Mouse (Mus musculus): ENCODE data around the gene Wdr6. TPM values are rescaled to one million over a fixed set of nuclear protein-coding genes. Genes with fewer than 3 reads are reported as not detected.
"Not testable (repeated sequence)": the region's sequence is repeated elsewhere in the genome, so short reads cannot be mapped to it uniquely, and the experiment has no call there.

The Wdr6 gene
- 36.0 and 44.4 TPM in 2 replicates for polyA plus RNA-seq (2012; rRNA removed)

GRCm38 (mm10) chr9:108578545-108579343 lies at the start of gene Wdr6:
TSS of gene Wdr6 (minus strand) at chr9:108578739.
- peak; percentile 85 to 92 for DNase-seq (ENCODE audit: low read depth in 1 of 2, low spot score in 2 of 2)
- peak within 1 kb of the TSS; percentile 88 for H3K27ac ChIP-seq (ENCODE audit: insufficient read depth, low read length)
- peak within 1 kb of the TSS; percentile 96 for H3K4me3 ChIP-seq (ENCODE audit: extremely low read depth, insufficient read depth, insufficient read length)
- H3K27me3 ChIP-seq (ENCODE audit: control insufficient read depth, insufficient read depth, low read length), result no peaks in the 10 kb centered on the region
- no peak for TF ChIP-seq CTCF (IDR thresholded peaks at IDR 0.05; ENCODE audit: extremely low read depth, insufficient read depth, insufficient read length, insufficient replicate concordance)
- TF ChIP-seq POLR2A (IDR thresholded peaks at IDR 0.05; ENCODE audit: low read depth, low read length), result peak; percentile 48; the same call in 1 of the 2 replicates
- peaks cover 3% of the 10 kb centered on the region; the same call in 1 of the 2 replicates for H3K4me1 ChIP-seq (ENCODE audit: control insufficient read depth, insufficient read depth, insufficient read length)
- WGBS, result 9% methylated on average over 51 of the region's 51 CpGs
- H3K36me3 ChIP-seq (ENCODE audit: control insufficient read depth, insufficient read depth, low read length), result peaks cover 4% of the 10 kb centered on the region; the same call in 1 of the 2 replicates

GRCm38 (mm10) chr9:108628141-108628540 lies 49.6 kb upstream of the Wdr6 start:
- peaks cover 11% of the 10 kb centered on the region for H3K36me3 ChIP-seq (ENCODE audit: control insufficient read depth, insufficient read depth, low read length)
- TF ChIP-seq POLR2A (IDR thresholded peaks at IDR 0.05; ENCODE audit: low read depth, low read length) (no peak), CTCF (IDR thresholded peaks at IDR 0.05; ENCODE audit: extremely low read depth, insufficient read depth, insufficient read length, insufficient replicate concordance) (no peak)
- WGBS, result 52% methylated on average over 4 of the region's 4 CpGs
- no peak for DNase-seq (ENCODE audit: low read depth in 1 of 2, low spot score in 2 of 2)
- no peak overlapping the region for H3K4me3 ChIP-seq (ENCODE audit: extremely low read depth, insufficient read depth, insufficient read length)
- H3K27me3 ChIP-seq (ENCODE audit: control insufficient read depth, insufficient read depth, low read length), result no peaks in the 10 kb centered on the region
- no peak overlapping the region for H3K27ac ChIP-seq (ENCODE audit: insufficient read depth, low read length)
- no peaks in the 10 kb centered on the region for H3K4me1 ChIP-seq (ENCODE audit: control insufficient read depth, insufficient read depth, insufficient read length)

GRCm38 (mm10) chr9:108626498-108626897 lies 48.0 kb upstream of the Wdr6 start:
- no peak overlapping the region for H3K27ac ChIP-seq (ENCODE audit: insufficient read depth, low read length)
- peaks cover 11% of the 10 kb centered on the region for H3K36me3 ChIP-seq (ENCODE audit: control insufficient read depth, insufficient read depth, low read length)
- H3K4me3 ChIP-seq (ENCODE audit: extremely low read depth, insufficient read depth, insufficient read length), result no peak overlapping the region
- H3K27me3 ChIP-seq (ENCODE audit: control insufficient read depth, insufficient read depth, low read length), result no peaks in the 10 kb centered on the region
- no peak for DNase-seq (ENCODE audit: low read depth in 1 of 2, low spot score in 2 of 2)
- TF ChIP-seq POLR2A (IDR thresholded peaks at IDR 0.05; ENCODE audit: low read depth, low read length) (no peak), CTCF (IDR thresholded peaks at IDR 0.05; ENCODE audit: extremely low read depth, insufficient read depth, insufficient read length, insufficient replicate concordance) (no peak)
- WGBS, result 78% methylated on average over 2 of the region's 2 CpGs
- no peaks in the 10 kb centered on the region for H3K4me1 ChIP-seq (ENCODE audit: control insufficient read depth, insufficient read depth, insufficient read length)

GRCm38 (mm10) chr9:108617301-108617700 lies 38.8 kb upstream of the Wdr6 start:
- 90% methylated on average over 1 of the region's 1 CpGs for WGBS
- TF ChIP-seq POLR2A (IDR thresholded peaks at IDR 0.05; ENCODE audit: low read depth, low read length) (no peak), CTCF (IDR thresholded peaks at IDR 0.05; ENCODE audit: extremely low read depth, insufficient read depth, insufficient read length, insufficient replicate concordance) (no peak)
- DNase-seq (ENCODE audit: low read depth in 1 of 2, low spot score in 2 of 2), result no peak

GRCm38 (mm10) chr9:108611488-108611887 lies 32.9 kb upstream of the Wdr6 start:
- TF ChIP-seq POLR2A (IDR thresholded peaks at IDR 0.05; ENCODE audit: low read depth, low read length) (no peak), CTCF (IDR thresholded peaks at IDR 0.05; ENCODE audit: extremely low read depth, insufficient read depth, insufficient read length, insufficient replicate concordance) (no peak)
- peaks cover 52% of the 10 kb centered on the region for H3K36me3 ChIP-seq (ENCODE audit: control insufficient read depth, insufficient read depth, low read length)
- WGBS, result 95% methylated on average over 10 of the region's 10 CpGs
- H3K4me3 ChIP-seq (ENCODE audit: extremely low read depth, insufficient read depth, insufficient read length), result no peak overlapping the region
- H3K27me3 ChIP-seq (ENCODE audit: control insufficient read depth, insufficient read depth, low read length), result no peaks in the 10 kb centered on the region
- no peak for DNase-seq (ENCODE audit: low read depth in 1 of 2, low spot score in 2 of 2)
- H3K27ac ChIP-seq (ENCODE audit: insufficient read depth, low read length), result no peak overlapping the region
- no peaks in the 10 kb centered on the region for H3K4me1 ChIP-seq (ENCODE audit: control insufficient read depth, insufficient read depth, insufficient read length)

More at GRCm38 (mm10) chr9:108617301-108617700, 38.8 kb upstream of the Wdr6 start:
- Histone ChIP-seq H3K4me1 (ENCODE audit: control insufficient read depth, insufficient read depth, insufficient read length) (no peaks in the 10 kb centered on the region), H3K27ac (ENCODE audit: insufficient read depth, low read length) (no peak overlapping the region), H3K36me3 (ENCODE audit: control insufficient read depth, insufficient read depth, low read length) (peaks cover 32% of the 10 kb centered on the region), H3K27me3 (ENCODE audit: control insufficient read depth, insufficient read depth, low read length) (no peaks in the 10 kb centered on the region), H3K4me3 (ENCODE audit: extremely low read depth, insufficient read depth, insufficient read length) (no peak overlapping the region)

- WGBS, result 86% methylated on average over 4 of the region's 4 CpGs
- H3K36me3 ChIP-seq (ENCODE audit: control insufficient read depth, insufficient read depth, low read length), result peaks cover 57% of the 10 kb centered on the region
- H3K4me1 ChIP-seq (ENCODE audit: control insufficient read depth, insufficient read depth, insufficient read length), result no peaks in the 10 kb centered on the region
- H3K27me3 ChIP-seq (ENCODE audit: control insufficient read depth, insufficient read depth, low read length), result no peaks in the 10 kb centered on the region
- TF ChIP-seq POLR2A (IDR thresholded peaks at IDR 0.05; ENCODE audit: low read depth, low read length) (no peak), CTCF (IDR thresholded peaks at IDR 0.05; ENCODE audit: extremely low read depth, insufficient read depth, insufficient read length, insufficient replicate concordance) (no peak)
- H3K27ac ChIP-seq (ENCODE audit: insufficient read depth, low read length), result no peak overlapping the region
- no peak overlapping the region for H3K4me3 ChIP-seq (ENCODE audit: extremely low read depth, insufficient read depth, insufficient read length)
- no peak for DNase-seq (ENCODE audit: low read depth in 1 of 2, low spot score in 2 of 2)
These were observed 30.4 kb upstream of the Wdr6 start for GRCm38 (mm10) chr9:108608889-108609288.

GRCm38 (mm10) chr9:108607929-108608328 lies 29.4 kb upstream of the Wdr6 start:
- H3K27me3 ChIP-seq (ENCODE audit: control insufficient read depth, insufficient read depth, low read length); H3K27ac ChIP-seq (ENCODE audit: insufficient read depth, low read length); H3K4me3 ChIP-seq (ENCODE audit: extremely low read depth, insufficient read depth, insufficient read length); DNase-seq (ENCODE audit: low read depth in 1 of 2, low spot score in 2 of 2); H3K4me1 ChIP-seq (ENCODE audit: control insufficient read depth, insufficient read depth, insufficient read length): not testable (repeated sequence)
- peaks cover 55% of the 10 kb centered on the region for H3K36me3 ChIP-seq (ENCODE audit: control insufficient read depth, insufficient read depth, low read length)
- WGBS, result 67% methylated on average over 5 of the region's 5 CpGs
